Mouse (Mus musculus): Measurements from ENCODE around the gene Pxn.

GRCm38 (mm10) chr5:115492711-115493335 lies 13.7 kb upstream of the Pxn start:
- TF ChIP-seq CTCF (IDR thresholded peaks at IDR 0.05; ENCODE audit: low read depth): no peak
- TF ChIP-seq EP300 (IDR thresholded peaks at IDR 0.05; ENCODE audit: low read depth): no peak

All from liver, embryonic 14.5 days (tissue).